Mouse (Mus musculus): ENCODE measurements around the gene Ugt1a10.
A peak's percentile ranks its signal among the peaks of the same experiment; 100 is the strongest.
"Not testable (repeated sequence)": the region's sequence is repeated elsewhere in the genome, so short reads cannot be mapped to it uniquely, and the experiment has no call there.

Ugt1a10 gene

DNA sequence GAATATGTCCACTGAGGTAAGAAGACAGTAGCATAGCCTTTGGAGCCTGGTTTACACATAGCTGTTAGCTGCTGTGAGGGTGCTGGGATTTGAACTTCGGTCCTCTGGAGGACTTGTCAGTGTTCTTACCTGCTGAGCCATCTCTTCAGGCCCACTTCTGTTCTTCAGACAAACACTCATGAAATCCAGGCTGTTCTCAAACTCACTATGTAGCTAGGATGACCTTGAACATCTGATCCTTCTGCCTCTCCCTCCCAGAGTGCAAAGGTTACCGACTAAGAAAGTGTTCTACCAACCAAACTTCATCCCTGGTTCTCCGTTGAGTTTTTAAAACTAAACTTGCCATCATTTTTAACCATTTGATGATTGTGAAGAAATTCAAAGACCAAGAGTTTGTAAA is 82.1 kb downstream of the Ugt1a10 start:
- no peak for DNase-seq (ENCODE audit: extremely low read depth, low read depth, low spot score)

DNA sequence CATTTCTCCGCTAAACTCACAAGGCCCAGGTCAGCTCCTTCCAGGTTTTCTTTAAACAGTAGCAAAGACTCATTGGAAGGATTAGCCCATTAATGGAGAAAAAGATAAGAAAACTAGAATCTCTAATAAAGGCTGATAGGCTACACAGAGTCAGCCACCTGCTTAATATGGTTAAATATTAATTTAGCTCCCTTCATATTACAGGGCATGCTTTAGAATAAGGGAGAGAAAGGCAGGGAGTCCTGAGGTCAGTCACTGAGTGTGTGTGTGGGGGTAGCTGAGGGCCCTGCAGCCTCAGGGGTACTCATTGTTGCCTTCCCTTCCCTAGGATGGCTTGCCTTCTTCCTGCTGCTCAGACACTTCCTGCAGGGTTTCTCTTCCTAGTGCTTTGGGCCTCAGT is 83.0 kb downstream of the Ugt1a10 start:
- no peak for DNase-seq (ENCODE audit: extremely low read depth, low read depth, low spot score)

DNA sequence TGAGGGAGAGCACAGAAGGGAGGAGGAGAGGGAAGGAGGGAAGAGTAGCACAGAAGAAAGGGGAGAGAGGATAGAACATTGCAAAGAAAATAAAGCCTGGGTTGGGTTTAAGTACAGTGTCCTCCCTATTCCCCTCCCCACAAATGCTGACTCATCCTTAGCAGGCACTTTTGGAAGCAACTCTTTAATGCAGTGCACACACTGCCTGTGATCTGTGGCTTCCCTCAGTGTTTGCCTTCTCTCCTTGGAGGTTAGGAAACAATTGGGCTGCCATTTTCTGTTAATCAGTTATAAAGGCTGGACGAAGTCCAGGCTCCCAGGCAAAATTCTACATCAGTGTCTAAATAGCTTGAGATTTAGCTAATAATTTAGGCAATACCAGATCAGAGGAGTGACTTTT is 85.3 kb downstream of the Ugt1a10 start:
- not testable (repeated sequence) for DNase-seq (ENCODE audit: extremely low read depth, low read depth, low spot score)

DNA sequence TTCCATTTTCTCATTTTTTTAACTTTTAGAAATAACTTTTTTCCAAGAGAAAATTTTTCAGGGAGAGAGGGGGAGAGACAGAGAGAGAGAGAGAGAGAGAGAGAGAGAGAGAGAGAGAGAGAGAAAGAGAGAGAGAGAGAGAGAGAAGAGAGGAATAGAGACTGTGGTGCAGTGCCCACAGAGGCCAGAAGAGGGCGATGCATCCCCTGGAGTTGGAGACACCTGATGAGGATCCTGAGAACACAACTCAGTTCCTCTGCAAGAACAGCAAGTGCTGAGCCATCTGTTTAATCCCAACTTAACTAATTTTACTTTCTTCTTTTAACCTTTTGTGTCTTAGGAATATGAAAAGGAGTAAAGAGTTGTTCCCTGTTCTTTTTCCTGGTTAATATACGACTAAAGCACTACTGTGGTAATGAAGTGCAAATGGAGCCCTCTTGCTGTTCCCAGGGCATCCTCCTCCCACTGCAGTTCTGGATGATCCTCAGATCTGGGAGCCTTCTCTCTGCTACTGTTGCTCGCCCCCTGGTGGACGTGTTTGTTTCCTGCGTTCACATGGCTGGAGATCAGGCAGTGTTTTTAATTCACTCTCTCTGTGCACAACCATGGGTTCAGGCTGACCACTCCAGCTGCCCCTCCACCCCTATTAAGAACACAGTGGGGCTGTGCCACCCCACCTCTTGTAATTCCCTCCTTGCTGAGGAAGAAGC is 88.9 kb downstream of the Ugt1a10 start:
- DNase-seq (ENCODE audit: extremely low read depth, low read depth, low spot score) = not testable (repeated sequence)

DNA sequence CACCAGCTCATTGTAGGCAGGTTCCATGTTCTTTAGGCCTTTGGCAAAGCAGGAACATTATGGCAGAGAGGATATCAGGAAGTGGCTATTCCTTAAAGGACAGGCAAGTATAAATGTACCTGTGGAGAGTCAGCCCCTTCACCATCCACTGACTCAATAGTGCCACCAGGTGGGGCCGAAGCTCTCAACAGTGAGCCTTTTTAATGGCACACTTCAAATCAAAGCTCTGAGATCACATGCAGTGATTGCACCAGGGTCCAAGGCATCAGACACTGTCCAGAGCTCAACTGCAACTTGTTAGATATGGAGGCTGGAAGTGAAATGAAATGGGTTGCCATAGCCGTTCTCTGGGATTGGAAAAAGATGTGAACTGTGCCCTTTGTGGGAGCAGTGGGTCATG is 90.1 kb downstream of the Ugt1a10 start:
- DNase-seq (ENCODE audit: extremely low read depth, low read depth, low spot score) = not testable (repeated sequence)

DNA sequence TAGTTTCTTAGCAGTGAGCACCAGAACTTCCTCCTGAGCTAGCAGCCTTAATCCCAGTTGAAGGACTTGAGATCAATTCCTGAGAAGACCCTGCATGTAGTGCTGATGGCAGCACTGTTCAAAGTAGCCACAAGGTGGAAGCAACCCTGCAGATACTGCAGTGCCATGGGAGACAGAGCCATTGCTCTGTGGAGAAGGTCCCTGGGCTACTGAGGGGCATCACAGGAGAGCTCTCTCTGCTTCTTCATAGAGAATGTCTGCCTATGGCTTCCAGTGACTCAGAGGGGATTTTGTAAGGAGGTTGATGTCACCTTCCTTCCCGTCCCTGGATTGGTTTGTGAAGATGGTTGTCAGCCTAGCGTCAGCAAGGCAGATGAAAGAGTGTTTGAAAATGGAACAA is 94.9 kb downstream of the Ugt1a10 start:
- DNase-seq (ENCODE audit: extremely low read depth, low read depth, low spot score) = not testable (repeated sequence)

DNA sequence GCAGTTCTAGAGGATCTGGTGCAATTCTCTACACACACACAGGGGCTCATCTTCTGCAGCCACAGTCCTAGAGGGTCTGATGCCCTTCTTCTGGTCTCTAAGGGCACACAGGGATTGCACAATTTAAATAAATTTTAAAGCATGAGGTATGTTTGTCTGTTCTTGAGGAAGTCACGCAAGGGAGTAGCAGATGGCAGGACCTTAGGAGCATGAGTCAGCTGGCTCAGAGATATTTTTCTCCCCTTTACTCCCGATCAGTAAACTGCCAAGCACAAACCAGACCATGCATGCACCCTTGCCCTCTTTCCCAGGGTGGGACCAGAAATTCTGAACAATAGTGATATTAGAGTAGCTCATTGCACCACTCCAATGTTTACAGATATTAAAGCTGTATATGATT is 103.2 kb downstream of the Ugt1a10 start:
- DNase-seq (ENCODE audit: extremely low read depth, low read depth, low spot score) = no peak

DNA sequence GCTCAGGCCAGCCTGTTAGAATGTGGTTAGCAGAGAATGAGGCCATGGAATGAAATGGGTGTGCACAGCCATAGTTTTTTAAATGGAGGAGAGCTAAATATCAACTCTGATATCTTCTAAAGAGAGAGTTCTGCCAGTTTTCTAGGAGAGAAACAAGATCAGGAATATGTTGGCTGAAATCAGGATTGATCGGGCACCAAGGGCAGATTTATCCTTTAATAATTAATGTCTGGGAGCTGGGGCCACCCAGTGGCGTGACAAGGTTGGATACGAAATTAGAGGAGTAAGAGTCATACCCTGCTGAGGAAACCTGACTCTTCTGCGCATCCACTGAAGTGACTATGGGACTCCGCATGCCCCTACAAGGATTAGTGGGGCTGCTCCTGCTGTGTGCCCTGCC is 110.5 kb downstream of the Ugt1a10 start, which contains the start of gene Ugt1a5:
Gene Ugt1a5, plus strand, starts transcription at position 302 of the 400 bp plus-strand sequence.
- DNase-seq (ENCODE audit: extremely low read depth, low read depth, low spot score) = no peak

DNA sequence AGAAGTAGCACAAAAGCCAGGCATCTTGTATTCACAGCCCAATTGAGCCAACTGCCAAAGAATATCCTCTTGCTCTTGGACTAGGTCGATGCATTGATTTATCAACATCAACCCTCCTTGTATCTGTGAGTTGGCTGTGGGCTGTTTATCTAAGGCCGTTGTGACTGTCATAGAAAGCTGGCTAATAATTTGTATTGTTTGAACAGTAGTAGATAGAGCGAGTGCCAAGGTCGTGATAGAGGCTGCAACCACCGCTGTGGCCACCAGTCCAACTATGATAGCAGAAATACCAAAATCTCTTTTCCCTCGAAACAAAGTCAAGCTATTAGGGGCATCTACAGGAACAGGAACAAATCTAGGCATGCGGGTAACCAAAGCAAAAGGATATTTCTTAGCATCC is 117.0 kb downstream of the Ugt1a10 start:
- not testable (repeated sequence) for DNase-seq (ENCODE audit: extremely low read depth, low read depth, low spot score)

DNA sequence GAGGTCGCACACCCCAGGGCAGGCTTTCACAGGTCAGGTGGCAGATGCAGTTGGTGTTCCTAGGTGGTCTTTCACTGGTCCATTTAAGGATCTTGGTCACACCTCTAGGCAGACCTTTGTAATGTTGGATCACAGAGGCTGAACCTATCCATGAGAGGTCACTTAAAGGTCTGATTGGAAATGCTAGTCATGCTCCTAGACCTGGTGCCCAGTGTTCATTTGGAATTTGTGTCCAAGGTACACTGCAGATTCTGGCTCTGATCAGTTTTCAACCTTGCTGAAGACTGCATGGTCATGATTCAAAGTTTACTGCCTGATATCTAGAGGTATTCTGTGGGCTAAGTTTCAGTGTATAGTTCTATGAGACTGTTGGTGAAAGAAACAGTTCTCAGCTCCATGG is 124.5 kb downstream of the Ugt1a10 start:
- DNase-seq (ENCODE audit: extremely low read depth, low read depth, low spot score) = no peak

DNA sequence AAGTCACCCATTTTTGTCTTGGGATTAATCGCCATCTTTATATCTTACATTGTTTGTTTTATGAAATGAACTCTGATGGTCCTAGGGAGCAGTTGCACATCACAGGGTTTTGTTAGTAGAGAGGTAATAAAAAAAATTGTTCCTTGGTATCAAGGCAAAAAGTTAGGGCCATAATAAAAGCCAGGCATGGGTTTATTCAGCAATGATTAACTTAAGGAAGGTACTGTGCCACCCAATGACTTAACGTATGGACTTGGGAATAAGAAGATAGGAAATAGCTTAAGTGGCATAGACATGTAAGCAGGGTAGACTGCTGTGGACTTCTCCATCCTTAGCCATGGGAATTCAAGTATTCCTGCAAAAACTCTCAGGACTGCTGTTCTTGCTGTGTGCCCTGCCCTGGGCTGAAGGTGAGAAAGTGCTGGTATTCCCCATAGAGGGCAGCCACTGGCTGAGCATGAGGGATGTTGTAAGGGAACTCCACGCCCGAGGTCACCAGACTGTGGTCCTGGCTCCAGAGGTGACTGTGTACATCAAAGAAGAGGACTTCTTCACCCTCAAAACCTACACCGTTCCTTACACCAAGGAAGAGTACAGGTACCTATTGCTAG is 131.2 kb downstream of the Ugt1a10 start:
- DNase-seq (ENCODE audit: extremely low read depth, low read depth, low spot score) = no peak

DNA sequence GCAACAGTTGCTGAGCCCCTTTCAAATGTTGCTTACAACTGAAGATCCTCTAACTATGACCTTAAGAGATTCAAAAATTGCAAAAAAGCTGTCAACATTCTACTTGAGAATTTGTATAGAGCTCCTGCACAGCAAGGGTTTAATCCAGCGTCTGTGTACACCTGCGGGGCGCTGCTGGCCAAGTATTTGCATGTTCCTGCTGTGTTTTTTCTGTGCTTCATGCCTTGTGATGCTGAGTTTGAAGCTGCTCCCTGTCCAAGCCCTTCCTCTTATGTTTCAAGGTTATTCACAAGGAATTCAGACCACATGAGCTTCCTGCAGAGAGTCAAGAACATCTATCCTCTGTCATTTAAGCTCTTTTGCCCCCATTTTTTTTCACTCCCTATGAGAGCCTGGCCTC is 136.9 kb downstream of the Ugt1a10 start:
- no peak for DNase-seq (ENCODE audit: extremely low read depth, low read depth, low spot score)

DNA sequence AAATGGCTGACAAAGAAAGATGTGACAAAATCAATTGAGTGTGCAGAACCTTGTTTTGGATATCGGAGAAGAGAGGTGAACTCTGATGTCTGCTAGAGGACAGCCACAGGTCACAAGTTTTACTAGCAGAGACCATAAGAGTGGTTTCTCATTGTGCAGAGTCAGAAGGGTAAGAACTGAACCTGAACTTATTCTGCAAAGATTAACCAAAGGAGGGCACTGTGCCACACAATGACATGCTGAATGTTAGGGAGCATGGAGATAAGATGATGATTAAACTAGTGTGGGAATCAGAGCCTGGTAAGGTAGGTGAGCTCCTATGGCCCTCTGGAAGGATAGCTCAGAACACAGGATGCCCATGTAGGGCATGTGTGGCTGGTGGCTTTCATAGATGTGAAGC is 140.5 kb downstream of the Ugt1a10 start:
- no peak for DNase-seq (ENCODE audit: extremely low read depth, low read depth, low spot score)

DNA sequence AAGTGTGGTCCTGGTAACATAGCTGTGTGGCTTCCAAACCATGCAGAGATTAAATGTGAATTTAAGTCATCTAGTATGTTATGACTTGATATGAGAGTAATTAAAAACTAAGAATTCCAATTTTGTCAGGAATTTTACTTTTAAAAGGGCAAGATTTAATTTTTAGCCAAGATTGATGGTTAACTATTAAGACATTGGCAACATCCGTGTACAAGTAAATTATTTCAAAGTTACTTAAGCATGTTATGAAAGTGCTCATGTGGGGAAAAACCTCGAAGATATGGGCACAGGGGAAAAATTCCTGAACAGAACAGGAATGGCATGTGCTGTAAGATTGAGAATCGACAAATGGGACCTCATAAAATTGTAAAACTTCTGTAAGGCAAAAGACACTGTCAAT is 142.3 kb downstream of the Ugt1a10 start:
- no peak for DNase-seq (ENCODE audit: extremely low read depth, low read depth, low spot score)

DNA sequence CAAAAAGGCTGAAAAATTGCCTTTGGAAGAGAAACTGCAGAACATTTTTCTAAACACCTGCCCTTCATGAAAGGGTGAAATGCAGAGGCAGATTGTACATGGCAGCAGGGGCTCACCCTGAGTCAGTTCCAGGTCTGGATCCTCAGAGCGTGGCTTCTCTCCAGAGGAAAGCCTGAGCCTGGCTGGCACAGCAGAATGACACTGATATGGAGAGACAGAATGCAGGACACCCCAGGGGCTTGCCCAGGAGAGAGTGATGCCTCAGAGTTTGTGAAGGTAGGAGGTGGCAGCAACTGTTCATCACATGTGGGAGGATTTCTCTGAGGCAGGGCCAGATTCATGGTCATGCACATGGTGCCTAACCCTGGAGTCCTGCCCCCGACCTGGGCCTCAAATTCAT is 144.8 kb downstream of the Ugt1a10 start:
- no peak for DNase-seq (ENCODE audit: extremely low read depth, low read depth, low spot score)

DNA sequence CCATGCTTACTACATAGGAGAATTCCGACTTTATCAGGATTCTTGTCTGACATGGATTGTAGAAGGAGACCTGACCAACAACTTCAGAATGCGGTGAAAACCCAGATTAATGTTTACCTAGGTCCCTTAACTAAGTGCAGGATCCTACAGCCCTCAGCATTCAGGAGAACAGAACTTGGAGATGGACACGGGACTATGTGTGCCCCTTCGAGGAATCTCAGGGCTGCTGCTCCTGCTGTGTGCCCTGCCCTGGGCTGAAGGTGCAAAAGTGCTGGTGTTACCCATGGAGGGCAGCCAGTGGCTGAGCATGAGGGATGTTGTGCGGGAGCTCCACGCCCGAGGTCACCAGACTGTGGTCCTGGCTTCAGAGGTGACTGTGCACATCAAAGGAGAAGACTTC is 145.3 kb downstream of the Ugt1a10 start, which contains the start of gene Ugt1a2:
Gene Ugt1a2, plus strand, starts transcription at position 146 of the 400 bp plus-strand sequence.
- DNase-seq (ENCODE audit: extremely low read depth, low read depth, low spot score) = no peak

DNA sequence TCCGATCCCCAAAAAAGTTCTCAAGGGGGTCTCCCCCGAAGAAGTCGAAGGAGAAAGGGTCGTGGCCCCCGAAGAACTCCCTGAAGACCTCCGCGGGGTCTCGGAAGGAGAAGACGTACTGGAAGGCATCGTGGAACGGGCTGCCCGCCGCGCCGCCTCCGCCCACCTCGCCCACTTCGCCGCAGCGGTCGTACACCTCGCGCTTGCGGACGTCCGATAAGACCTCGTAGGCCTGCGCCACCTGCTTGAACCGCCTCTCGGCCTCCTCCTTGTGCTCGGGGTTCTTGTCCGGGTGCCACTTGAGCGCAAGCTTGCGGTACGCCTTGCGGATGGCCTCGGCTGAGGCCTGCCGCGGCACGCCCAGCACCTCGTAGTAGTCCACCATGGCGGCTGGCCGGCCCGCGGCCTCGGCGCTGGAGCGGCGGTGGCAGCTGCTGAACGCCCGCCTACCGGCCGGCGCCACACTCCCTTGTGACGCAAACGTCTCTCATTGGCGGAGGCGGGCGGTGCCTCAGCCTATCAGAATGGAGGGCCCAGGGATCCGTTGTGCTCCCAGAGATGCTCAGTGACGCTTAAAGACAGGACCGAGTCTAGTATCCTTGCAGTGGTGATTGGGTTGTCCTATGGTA is 150.2 kb downstream of the Ugt1a10 start, which contains the start of gene Dnajb3:
Gene Dnajb3, minus strand, starts transcription at position 489 of the 629 bp plus-strand sequence.
- DNase-seq (ENCODE audit: extremely low read depth, low read depth, low spot score) = no peak

DNA sequence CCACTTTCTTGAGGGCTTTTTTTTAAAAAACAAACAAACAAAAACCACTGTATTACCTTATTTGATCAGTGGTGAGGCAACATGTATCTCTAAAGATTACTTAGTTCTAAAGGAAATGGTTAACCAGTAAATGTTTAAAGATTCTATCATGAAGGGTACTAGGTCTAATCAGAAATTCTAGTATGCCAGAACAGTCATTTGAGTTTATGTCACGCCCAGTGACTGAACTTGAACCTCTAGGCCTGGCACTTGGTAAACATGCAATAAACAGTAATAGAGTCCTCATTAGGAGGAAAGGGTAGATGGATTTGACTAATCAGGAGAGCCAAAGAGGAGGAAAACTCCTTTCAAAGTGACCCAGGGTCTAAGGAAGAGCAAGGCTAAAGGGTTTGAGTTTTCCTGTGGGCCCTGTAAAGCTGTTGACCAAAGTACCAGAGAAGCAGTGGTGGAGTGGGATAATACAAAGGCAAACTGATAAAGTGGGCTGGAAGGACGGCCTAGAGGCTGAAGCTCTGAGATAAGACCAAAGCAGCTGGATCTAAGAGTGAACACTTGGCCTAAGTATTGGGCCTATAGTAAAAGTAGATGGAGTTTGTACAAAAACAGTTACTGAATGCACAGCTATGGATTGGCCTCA is 151.8 kb downstream of the Ugt1a10 start:
- no peak for DNase-seq (ENCODE audit: extremely low read depth, low read depth, low spot score)

DNA sequence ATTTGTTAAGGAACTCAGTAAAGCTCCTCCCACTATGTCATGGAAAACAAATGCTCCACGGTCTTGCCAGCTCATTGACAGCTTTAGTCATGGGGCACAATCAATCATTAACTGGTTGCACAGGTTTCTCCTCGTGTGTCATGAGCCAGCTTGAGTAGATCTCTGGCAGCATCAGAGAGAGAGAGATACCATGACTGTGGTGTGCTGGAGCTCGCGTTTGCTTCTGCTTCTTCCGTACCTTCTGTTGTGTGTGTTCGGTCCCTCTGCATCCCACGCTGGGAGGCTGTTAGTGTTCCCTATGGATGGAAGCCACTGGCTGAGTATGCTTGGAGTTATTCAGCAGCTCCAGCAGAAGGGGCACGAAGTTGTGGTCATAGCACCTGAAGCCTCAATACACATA is 156.6 kb downstream of the Ugt1a10 start, which contains the start of gene Ugt1a1:
Gene Ugt1a1, plus strand, starts transcription at position 148 of the 400 bp plus-strand sequence.
- DNase-seq (ENCODE audit: extremely low read depth, low read depth, low spot score) = peak; percentile 98

DNA sequence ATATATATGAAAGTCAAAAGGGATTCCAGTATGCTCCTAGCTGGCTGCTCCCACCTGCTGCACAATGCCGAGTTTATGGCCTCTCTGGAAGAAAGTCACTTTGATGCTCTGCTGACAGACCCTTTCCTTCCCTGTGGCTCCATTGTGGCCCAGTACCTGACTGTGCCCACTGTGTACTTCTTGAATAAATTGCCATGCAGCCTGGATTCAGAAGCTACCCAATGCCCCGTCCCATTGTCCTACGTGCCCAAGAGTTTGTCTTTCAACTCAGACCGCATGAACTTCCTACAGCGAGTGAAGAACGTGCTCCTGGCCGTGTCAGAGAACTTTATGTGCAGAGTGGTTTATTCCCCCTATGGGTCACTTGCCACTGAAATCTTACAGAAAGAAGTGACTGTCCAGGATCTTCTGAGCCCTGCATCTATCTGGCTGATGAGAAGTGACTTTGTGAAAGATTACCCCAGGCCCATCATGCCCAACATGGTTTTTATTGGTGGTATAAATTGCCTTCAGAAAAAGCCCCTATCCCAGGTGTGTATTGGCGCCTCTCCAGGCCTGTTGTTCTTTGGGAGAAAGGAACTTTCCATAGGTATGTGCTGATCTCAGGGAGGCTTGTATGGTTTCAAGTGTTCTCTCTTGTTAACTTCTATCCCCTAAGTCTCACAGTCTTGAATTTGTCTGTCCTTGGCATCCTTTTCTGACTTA is 157.3 kb downstream of the Ugt1a10 start:
- no peak for DNase-seq (ENCODE audit: extremely low read depth, low read depth, low spot score)

DNA sequence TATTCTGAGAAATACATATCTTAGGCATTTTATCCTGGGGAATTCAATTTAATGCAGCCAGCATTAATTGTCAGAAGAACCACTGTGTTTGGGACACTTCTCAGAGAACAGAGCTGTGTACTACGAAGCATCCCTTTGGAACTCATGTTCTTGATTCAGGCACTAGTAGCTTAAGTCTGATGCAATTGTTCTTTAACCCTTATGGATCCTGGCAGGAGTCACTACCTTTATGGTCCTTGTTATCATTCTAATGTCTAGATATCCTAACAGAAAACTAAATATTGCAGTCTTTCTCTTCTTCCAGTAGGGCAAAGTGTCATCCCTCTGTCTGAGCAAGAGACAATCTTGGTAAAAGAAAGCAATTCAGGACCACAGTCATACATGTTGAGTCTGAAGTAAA is 157.9 kb downstream of the Ugt1a10 start:
- DNase-seq (ENCODE audit: extremely low read depth, low read depth, low spot score) = no peak

Measured in fat pad, adult 2 months (tissue).